Mouse (Mus musculus): ENCODE measurements around the gene Cyp2c39. TPM values are rescaled to one million over a fixed set of nuclear protein-coding genes. Genes with fewer than 3 reads are reported as not detected.
"Not testable (repeated sequence)": the region's sequence is repeated elsewhere in the genome, so short reads cannot be mapped to it uniquely, and the experiment has no call there.

Cyp2c39 gene
- not detected in 2 replicates for polyA plus RNA-seq (2016; fragmentation: Nextera tagmentation; extraction: Ambion mirVana)

DNA sequence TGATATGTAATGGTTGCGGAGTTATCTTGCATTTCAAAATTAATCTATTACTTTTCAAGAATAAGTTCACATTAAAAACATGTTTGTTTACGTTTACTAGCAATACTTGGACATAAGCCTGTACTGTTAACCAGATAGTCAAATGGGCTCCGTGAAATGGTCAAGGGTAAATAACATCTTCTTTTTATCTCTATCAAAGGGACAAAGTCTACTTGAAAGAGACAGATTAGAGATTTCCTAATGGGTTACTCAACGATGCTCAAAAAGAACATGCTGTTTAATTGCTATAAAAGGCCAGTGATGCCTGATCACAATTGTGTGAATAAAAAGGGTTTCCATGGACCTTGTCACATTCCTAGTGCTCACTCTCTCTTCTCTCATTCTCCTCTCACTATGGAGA, at the start of gene Cyp2c39:
Cyp2c39 (plus strand) TSS at position 329 of the 400 bp plus-strand sequence.
- 86% methylated on average over 4 of the region's 4 CpGs for WGBS
- H3K4me1 ChIP-seq: no peaks in the 10 kb centered on the region
- no peak for ATAC-seq (ENCODE audit: low FRiP score, low read depth)

DNA sequence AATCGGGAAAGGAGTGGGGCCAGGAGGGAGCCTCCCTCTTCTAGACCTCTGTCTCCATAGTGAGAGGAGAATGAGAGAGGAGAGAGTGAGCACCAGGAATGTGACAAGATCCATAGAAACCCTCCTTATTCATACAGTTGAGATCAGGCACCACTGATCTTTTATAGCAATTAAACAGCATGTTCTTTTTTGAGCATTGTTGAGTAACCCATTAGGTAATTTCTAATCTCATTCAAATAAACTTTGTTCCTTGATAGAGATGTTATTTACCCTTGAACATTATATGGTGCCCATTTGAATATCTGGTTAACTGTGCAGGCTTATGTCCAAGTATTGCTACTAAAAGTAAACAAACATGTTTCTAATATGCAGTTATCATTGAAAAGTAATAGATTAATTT, 47.7 kb upstream of the Cyp2c39 start, which contains the start of gene Cyp2c38:
Cyp2c38 (minus strand) TSS at position 135 of the 400 bp plus-strand sequence.
- Histone ChIP-seq H3K9me3 (peaks cover 9% of the 10 kb centered on the region), H3K4me3 (no peak within 1 kb of the TSS), H3K36me3 (no peaks in the 10 kb centered on the region), H3K4me2 (replicated peaks) (no peak within 1 kb of the TSS), H3K4me1 (no peaks in the 10 kb centered on the region), H3K9ac (no peak within 1 kb of the TSS), H3K27ac (no peak within 1 kb of the TSS), H3K27me3 (replicated peaks) (no peaks in the 10 kb centered on the region)
- ATAC-seq (ENCODE audit: low FRiP score, low read depth): no peak
- WGBS: 89% methylated on average over 1 of the region's 1 CpGs

More for the DNA sequence above, at the start of gene Cyp2c39:
- no peak within 1 kb of the TSS for H3K27ac ChIP-seq
- no peaks in the 10 kb centered on the region for H3K36me3 ChIP-seq
- H3K27me3 ChIP-seq (replicated peaks): no peaks in the 10 kb centered on the region
- H3K9me3 ChIP-seq: peaks cover 13% of the 10 kb centered on the region; the same call in 1 of the 2 replicates
- no peak within 1 kb of the TSS for H3K4me3 ChIP-seq
- H3K4me2 ChIP-seq (replicated peaks): no peak within 1 kb of the TSS
- no peak within 1 kb of the TSS for H3K9ac ChIP-seq

DNA sequence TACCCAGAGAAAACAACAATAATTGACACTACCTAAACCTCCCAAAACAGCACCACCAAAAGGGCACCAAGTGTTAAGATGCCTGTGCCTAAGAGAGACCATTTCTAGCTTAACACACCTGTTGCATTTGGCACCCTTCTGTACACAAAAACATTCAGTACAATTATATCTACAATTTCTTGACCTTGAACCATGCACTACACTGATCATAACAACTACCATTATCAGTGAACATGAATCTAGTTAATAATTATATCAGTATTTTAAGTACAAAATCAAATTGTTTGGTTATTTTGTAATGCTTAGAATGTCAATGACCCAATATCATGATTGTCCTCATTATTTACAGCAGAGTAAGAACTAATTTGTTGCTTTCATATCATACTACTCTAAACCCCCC, 46.7 kb upstream of the Cyp2c39 start:
- no peak for ATAC-seq (ENCODE audit: low FRiP score, low read depth)
- H3K27ac ChIP-seq: no peak overlapping the region
- no peaks in the 10 kb centered on the region for H3K4me1 ChIP-seq
- H3K9me3 ChIP-seq: peaks cover 3% of the 10 kb centered on the region; the same call in 1 of the 2 replicates
- no peaks in the 10 kb centered on the region for H3K36me3 ChIP-seq
- no peak overlapping the region for H3K4me2 ChIP-seq (replicated peaks)
- no peak overlapping the region for H3K4me3 ChIP-seq
- H3K27me3 ChIP-seq (replicated peaks): no peaks in the 10 kb centered on the region
- H3K9ac ChIP-seq: no peak overlapping the region

DNA sequence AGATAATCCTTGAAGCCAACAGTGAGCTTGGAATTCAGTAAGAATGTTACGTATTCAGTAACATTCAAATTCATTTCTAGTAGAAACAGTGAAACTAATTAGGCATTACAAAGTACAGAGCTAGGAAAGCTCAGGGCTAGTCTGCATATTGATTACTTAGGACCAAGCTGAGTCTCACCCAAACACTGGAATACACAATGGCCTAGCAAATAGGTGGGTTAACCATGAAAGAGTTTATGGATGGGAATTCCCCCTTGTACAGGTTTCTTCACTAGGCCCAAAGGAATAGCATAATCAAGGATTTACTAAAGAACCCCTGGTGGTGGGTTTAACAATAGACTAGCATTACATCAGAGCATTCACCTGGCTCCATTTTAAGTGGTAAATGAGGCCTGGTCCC, 26.7 kb upstream of the Cyp2c39 start:
- not testable (repeated sequence) for H3K27me3 ChIP-seq (replicated peaks); H3K27ac ChIP-seq; H3K4me3 ChIP-seq; H3K4me1 ChIP-seq; ATAC-seq (ENCODE audit: low FRiP score, low read depth); H3K9ac ChIP-seq; H3K4me2 ChIP-seq (replicated peaks); H3K36me3 ChIP-seq
- 93% methylated on average over 1 of the region's 1 CpGs for WGBS
- H3K9me3 ChIP-seq: peaks cover 40% of the 10 kb centered on the region

DNA sequence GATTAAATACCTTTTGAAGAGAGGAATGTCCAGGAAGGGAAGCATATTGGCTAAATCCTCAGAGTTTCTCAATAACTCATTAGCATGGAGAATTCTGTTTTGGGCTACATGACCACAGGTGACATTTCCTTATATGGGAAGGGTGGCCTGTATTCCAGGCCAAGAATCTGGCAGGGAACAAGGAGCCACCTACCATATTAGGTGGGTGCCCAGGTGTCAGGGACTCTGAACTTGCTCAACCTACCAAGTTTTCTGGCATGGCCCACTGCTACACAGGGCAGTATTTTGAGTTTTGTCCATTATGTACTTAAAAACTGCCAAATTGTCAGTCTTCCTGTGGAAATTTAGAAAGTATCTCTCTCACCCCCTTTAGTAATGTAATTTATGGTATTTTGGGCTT, 4.3 kb upstream of the Cyp2c39 start:
- Histone ChIP-seq H3K27ac (no peak overlapping the region), H3K4me1 (no peaks in the 10 kb centered on the region), H3K9me3 (peaks cover 14% of the 10 kb centered on the region; the same call in 1 of the 2 replicates), H3K4me2 (replicated peaks) (no peak overlapping the region), H3K27me3 (replicated peaks) (no peaks in the 10 kb centered on the region), H3K4me3 (no peak overlapping the region), H3K36me3 (no peaks in the 10 kb centered on the region), H3K9ac (no peak overlapping the region)
- no peak for ATAC-seq (ENCODE audit: low FRiP score, low read depth)

DNA sequence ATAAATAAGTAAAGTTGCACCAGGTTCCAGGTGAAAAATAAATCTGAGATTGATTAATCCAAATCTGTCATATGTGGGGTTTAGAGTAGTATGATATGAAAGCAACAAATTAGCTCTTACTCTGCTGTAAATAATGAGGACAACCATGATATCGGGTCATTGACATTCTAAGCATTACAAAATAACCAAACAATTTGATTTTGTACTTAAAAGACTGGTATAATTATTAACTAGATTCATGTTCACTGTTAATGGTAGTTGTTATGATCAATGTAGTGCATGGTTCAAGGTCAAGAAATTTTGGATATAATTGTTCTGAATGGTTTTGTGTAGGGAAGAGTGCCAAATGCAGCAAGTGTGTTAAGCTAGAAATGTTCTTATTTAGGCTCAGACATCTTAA, 1.1 kb upstream of the Cyp2c39 start:
- H3K27me3 ChIP-seq (replicated peaks): no peaks in the 10 kb centered on the region
- no peak overlapping the region for H3K27ac ChIP-seq
- no peak for ATAC-seq (ENCODE audit: low FRiP score, low read depth)
- no peak overlapping the region for H3K9ac ChIP-seq
- WGBS: 79% methylated on average over 1 of the region's 1 CpGs
- no peaks in the 10 kb centered on the region for H3K36me3 ChIP-seq
- no peak overlapping the region for H3K4me2 ChIP-seq (replicated peaks)
- H3K4me3 ChIP-seq: no peak overlapping the region
- peaks cover 7% of the 10 kb centered on the region; the same call in 1 of the 2 replicates for H3K9me3 ChIP-seq
- H3K4me1 ChIP-seq: no peaks in the 10 kb centered on the region

Other genes starting within 250 kb of the Cyp2c39 start
- not detected in 2 replicates for gene Cyp2c29, start 241.5 kb upstream of the Cyp2c39 start, polyA plus RNA-seq (2016; fragmentation: Nextera tagmentation; extraction: Ambion mirVana)
- gene Cyp2c38, start 47.8 kb upstream of the Cyp2c39 start, polyA plus RNA-seq (2016; fragmentation: Nextera tagmentation; extraction: Ambion mirVana): not detected in 2 replicates
- gene Cyp2c67, start 138.2 kb downstream of the Cyp2c39 start, polyA plus RNA-seq (2016; fragmentation: Nextera tagmentation; extraction: Ambion mirVana): not detected in 2 replicates
- gene Cyp2c68, start 230.2 kb downstream of the Cyp2c39 start, polyA plus RNA-seq (2016; fragmentation: Nextera tagmentation; extraction: Ambion mirVana): 0.11 TPM in 1 of 2 replicates, not detected in the other

Measured in neural tube, embryonic 12.5 days (tissue).